Mouse (Mus musculus) fat pad, adult 2 months (tissue): ENCODE data around the gene Gm28035.

Source experiments
- DNase-seq: peaks from one replicate; pipeline ENCODE4 v3.0.0-alpha.2; 2011; ENCODE audit warnings: low read depth, low spot score; ENCODE audit errors: extremely low read depth

Gm28035 gene

DNA sequence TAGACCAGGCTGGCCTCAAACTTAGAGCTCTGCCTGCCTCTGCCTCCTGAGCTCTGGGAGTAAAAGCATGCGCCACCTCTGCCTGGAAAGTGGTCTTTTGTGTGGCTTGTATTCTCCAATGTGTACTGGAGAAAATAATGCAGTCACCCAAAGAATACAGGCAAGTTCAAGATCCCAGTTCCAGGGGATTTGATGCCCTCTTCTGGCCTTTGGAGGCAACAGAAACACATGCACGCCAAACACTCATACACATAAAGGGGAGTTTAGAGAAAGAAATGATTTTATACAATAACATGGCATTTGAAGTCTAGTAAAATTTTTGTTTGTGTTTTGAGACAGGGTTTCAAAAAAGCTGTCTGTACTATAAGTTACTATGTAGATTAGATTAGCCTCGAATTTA is 59.2 kb downstream of the Gm28035 start:
- no peak for DNase-seq

DNA sequence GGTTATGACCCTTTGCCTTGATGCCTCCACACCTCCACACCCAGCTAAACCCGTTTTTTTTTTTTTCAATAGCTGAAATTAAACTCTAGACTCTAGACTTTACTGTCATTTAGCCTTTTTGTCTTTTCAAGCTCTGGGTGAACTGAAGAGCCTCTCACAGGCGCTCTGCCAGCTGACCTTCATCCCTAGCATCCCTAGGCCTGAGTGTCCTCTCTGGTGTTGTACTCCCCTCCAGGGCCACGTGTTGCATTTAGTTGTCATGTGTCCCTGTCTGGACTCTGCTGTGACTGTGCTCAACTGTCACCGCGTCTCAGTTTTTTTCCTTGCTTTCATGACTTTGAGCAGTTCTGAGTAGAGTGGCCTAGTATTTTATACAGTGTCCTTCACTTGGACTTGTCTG is 59.6 kb downstream of the Gm28035 start:
- no peak for DNase-seq

GRCm38 (mm10) chr2:30306087-30306486 is 65.7 kb downstream of the Gm28035 start:
- no peak for DNase-seq

GRCm38 (mm10) chr2:30309351-30309750 is 69.0 kb downstream of the Gm28035 start:
- no peak for DNase-seq

DNA sequence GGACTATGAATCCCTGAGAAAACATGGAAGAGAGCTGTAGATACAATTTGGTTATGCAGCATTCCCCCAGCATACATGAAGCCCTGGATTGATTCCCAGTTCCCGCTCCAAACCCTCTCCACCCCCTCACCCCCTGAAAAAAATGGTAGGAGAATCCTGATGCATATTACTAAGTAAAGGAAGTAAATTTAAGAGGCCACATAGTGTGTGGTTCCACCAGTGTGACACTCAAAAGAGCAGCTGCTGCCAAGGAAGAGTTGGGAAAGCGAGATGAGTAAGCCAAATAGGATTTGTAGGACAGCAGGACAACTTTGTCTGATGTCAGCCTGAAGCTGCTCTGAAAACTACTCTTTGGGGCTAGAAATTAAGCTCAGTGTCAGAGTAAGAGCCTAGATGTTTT is 71.1 kb downstream of the Gm28035 start:
- peak; percentile 26 for DNase-seq

GRCm38 (mm10) chr2:30316136-30316535 is 75.8 kb downstream of the Gm28035 start:
- DNase-seq = no peak

DNA sequence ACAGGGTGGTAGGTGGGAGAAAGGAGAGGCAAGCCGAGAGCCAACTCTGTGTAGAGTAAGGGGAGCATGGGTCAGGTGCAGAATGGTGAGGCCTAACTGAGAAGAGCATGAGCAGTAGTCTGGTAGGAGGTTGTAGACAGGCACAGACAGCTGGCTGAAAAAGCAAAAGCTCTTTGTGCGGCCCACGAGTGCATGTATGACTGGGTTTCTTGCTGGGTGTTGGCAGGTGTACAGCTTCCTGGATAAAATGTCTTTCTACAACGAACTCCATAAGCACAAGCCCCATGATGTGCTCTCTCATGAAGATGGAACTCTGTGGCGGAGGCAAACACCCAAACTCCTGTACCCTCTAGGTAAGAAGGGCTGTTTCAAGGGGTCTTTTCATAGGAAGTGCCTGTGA is 76.6 kb downstream of the Gm28035 start:
- DNase-seq = no peak

DNA sequence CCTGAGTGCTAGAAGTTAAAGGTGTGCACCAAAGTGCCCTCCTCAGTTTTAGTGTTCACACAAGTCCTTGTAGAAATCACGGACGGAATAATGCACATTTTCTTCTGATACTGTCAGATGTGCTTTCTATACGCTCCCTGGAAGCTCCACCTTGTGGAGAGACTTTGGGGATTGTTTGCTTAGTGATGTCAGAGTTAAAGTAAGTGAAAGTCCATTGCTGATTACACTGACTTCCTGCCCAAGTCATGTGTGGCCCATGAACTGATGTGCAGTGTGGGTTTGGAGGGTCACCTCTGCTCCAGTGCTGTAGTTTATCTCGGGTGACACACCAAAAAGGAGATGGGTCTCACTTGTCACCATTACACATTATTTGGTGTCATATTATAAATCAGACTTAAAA is 78.9 kb downstream of the Gm28035 start:
- DNase-seq = no peak

DNA sequence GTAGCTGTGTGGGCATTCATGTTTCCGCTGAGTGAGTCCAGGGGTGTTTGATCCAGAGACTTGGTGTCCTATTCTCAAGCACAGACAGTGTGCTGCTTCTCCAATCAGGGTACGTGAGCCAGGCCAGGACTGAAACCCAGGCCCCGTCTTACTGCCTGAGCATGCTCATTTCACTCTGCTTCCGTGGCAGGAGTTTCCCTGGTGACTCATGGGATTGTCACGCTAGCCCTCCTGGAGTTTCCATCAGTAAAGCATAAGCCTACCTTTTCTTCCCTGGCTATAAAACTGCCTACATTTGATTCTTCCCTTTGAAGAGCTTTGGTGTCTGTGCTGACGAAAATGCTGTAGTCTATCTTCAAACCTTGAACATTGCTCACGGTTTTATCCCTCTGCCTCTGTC is 82.7 kb downstream of the Gm28035 start:
- no peak for DNase-seq

DNA sequence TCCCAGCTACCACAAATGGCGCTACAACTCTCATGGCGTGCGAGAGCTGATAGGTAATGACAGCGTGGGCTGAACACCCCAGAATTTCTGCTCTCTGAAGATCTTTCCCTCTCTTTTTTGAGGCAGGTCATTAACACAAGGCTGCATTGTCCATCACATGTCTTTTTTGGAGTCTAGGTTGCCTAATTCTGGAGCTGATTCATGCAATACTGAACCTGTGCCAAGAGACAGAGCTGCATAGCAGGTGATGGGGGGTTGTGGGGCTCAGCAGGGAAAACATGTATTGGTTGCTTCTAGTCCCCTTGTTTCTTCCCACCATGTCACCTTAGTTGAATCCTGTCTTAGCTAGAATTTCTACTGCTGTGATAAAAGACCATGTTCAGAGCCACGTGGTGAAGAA is 84.9 kb downstream of the Gm28035 start:
- DNase-seq = no peak

GRCm38 (mm10) chr2:30327276-30327675 is 86.9 kb downstream of the Gm28035 start:
- DNase-seq = no peak

GRCm38 (mm10) chr2:30328791-30329190 is 88.4 kb downstream of the Gm28035 start:
- no peak for DNase-seq
